9 mouse cellular contexts compared by ENCODE assay signal in the genomic region with DNA sequence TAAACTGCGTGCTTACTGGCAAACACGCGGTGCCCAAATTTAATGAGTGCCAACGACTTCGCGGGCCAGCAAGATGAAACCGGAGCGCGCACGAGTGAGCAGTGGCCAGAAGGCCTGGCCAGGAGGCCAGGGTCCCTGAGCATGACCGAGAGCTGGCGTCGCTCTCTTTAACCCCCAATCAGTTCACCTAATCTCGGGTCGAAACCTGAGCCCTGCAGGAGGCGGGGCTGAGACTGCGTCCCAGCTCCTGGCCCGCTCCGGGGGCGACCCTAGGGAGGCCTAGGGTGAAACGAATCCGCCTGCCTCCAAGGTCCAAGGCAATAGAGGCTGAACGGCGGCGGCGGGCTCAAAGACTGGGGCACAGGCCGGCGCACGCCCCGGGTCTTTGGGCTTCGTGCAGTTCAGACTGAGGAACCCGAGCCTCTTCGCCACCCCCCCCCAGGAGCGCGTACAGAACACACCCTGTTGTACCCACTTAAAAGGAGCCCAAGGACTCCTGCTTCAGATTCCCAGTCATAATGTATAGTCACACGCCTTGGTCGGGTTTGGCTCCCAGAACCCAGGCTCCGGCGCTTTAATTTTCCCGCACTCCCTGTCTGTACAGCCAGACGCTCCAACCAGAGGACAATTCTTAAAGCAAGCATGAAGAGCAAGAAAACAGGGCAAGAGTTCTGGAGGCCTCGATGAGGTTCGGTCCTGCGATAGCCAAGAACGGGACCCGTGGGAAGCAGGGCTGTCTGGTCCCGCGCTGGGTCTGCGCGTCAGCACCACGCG. TPM values are rescaled to one million over a fixed set of nuclear protein-coding genes. Genes with fewer than 3 reads are reported as not detected.
DNase-seq lines count a peak whose midpoint lies in the region; ATAC-seq lines count a peak whose summit lies in the region.
"Had no signal": no experiment of that assay in that cellular context is flagged by ENCODE, and none has a peak within 500 bp of the region (broad histone marks: within the 10 kb centered on the region; RNA-seq: fewer than 3 reads in every experiment).

No protein-coding gene starts in this region.

- H3K9ac ChIP-seq in heart, embryonic 12.5 days, result 0 out of 2 replicates have a peak overlapping the region, but pooled peaks have one; percentile 4
- H3K9ac ChIP-seq in limb, embryonic 13.5 days, result no peak overlapping the region
- no peak overlapping the region for H3K9ac ChIP-seq in neural tube, embryonic 11.5 days (ENCODE audit: low read length)

- H3K36me3 ChIP-seq in heart, embryonic 12.5 days, result no peaks in the 10 kb centered on the region
- no peaks in the 10 kb centered on the region for H3K36me3 ChIP-seq in limb, embryonic 13.5 days
- H3K36me3 ChIP-seq in neural tube, embryonic 11.5 days (ENCODE audit: control insufficient read depth, insufficient read depth, low read length), result no peaks in the 10 kb centered on the region

- peak overlapping the region; percentile 70 for H3K4me2 ChIP-seq in heart, embryonic 12.5 days
- peak overlapping the region; percentile 59 for H3K4me2 ChIP-seq in limb, embryonic 13.5 days (replicated peaks)
- H3K4me2 ChIP-seq in neural tube, embryonic 11.5 days (ENCODE audit: low read depth), result peak overlapping the region; percentile 17; the same call in 1 of the 2 replicates

- peaks cover 90% of the 10 kb centered on the region for H3K27me3 ChIP-seq in heart, embryonic 12.5 days (replicated peaks)
- peaks cover 96% of the 10 kb centered on the region for H3K27me3 ChIP-seq in limb, embryonic 13.5 days
- H3K27me3 ChIP-seq in neural tube, embryonic 11.5 days (ENCODE audit: control insufficient read depth, insufficient read depth, low read length), result peaks cover 92% of the 10 kb centered on the region

- intact Hi-C loops in heart, postnatal 25 days (cut with DNase I), result loop anchor here (5.0 kb wide), 1 partner anchor 1263 kb away; no protein-coding TSS in a partner anchor

- no peak overlapping the region for H3K27ac ChIP-seq in heart, embryonic 12.5 days (ENCODE audit: poor library complexity, severe bottlenecking)
- no peak overlapping the region for H3K27ac ChIP-seq in limb, embryonic 13.5 days
- H3K27ac ChIP-seq in neural tube, embryonic 11.5 days (ENCODE audit: low read depth, low read length), result no peak overlapping the region

- no peak; the same call in 1 of the 2 replicates for ATAC-seq in heart, embryonic 12.5 days (ENCODE audit: insufficient number of reproducible peaks, low FRiP score)
- ATAC-seq in limb, embryonic 13.5 days (ENCODE audit: low FRiP score, low read depth), result no peak
- no peak for ATAC-seq in neural tube, embryonic 11.5 days (ENCODE audit: insufficient read depth, low FRiP score, low TSS enrichment)

- H3K4me3 ChIP-seq in heart, embryonic 12.5 days, result peak overlapping the region; percentile 42
- H3K4me3 ChIP-seq in limb, embryonic 13.5 days, result peak overlapping the region; percentile 33
- 0 out of 2 replicates have a peak overlapping the region, but pooled peaks have one; percentile 10 for H3K4me3 ChIP-seq in neural tube, embryonic 11.5 days (ENCODE audit: low read depth, low read length)

- peak; percentile 84 for DNase-seq in heart, adult 11 months
- no peak for DNase-seq in heart, postnatal 25 days (ENCODE audit: low spot score)
- DNase-seq in Muller cell, postnatal 12 days (ENCODE audit: inconsistent ontology term), result peak; percentile 31
- DNase-seq in neural tube, embryonic 11.5 days (ENCODE audit: low spot score), result peak; percentile 47
- no peak for DNase-seq in left cerebral cortex, adult 11 months (ENCODE audit: low spot score)
- DNase-seq in gastrocnemius, adult 8-10 months (ENCODE audit: low spot score in 2 of 2), result no peak

- no peaks in the 10 kb centered on the region for H3K9me3 ChIP-seq in heart, embryonic 12.5 days (replicated peaks)
- no peaks in the 10 kb centered on the region for H3K9me3 ChIP-seq in limb, embryonic 13.5 days
- no peaks in the 10 kb centered on the region for H3K9me3 ChIP-seq in neural tube, embryonic 11.5 days (ENCODE audit: control insufficient read depth, low read length)

- H3K4me1 ChIP-seq in heart, embryonic 12.5 days (replicated peaks), result peaks cover 57% of the 10 kb centered on the region
- peaks cover 51% of the 10 kb centered on the region for H3K4me1 ChIP-seq in limb, embryonic 13.5 days
- peaks cover 23% of the 10 kb centered on the region for H3K4me1 ChIP-seq in neural tube, embryonic 11.5 days (ENCODE audit: control insufficient read depth, insufficient read depth, low read length)

- WGBS in heart, embryonic 12.5 days, result under 1% methylated on average over 52 of the region's 52 CpGs
- WGBS in limb, embryonic 13.5 days, result under 1% methylated on average over 52 of the region's 52 CpGs
- under 1% methylated on average over 52 of the region's 52 CpGs for WGBS in neural tube, embryonic 11.5 days

RNA-seq across cellular contexts. Expression of a gene that starts 1.0 kb away (rescaled TPM):
- total RNA-seq in heart, postnatal 25 days (2021), result not detected
- 0.08 TPM in 1 of 2 replicates, not detected in the other for polyA plus RNA-seq in heart, embryonic 12.5 days (2016; fragmentation: Nextera tagmentation; extraction: Ambion mirVana)
- polyA plus RNA-seq in limb, embryonic 13.5 days (2015; fragmentation: Nextera tagmentation; extraction: Ambion mirVana), result 0.08 and 0.09 TPM in 2 replicates
- polyA plus RNA-seq in neural tube, embryonic 11.5 days (2014; fragmentation: Nextera tagmentation; extraction: Ambion mirVana), result not detected in 2 replicates
- total RNA-seq in gastrocnemius, adult 8-10 months (2022), result not detected
- total RNA-seq: MEL had no signal

Comparison
In these comparisons a context has a peak if more than half of its experiments do, and no peak if none do; other contexts are left out.
1. DNase-seq: peak in heart, adult 11 months (single experiment), Muller cell, postnatal 12 days (single experiment) and neural tube, embryonic 11.5 days (single experiment); none in heart, postnatal 25 days (single experiment), left cerebral cortex, adult 11 months (single experiment) and gastrocnemius, adult 8-10 months (0 of 2).
2. H3K4me2 ChIP-seq: peak in every context shown above with its lines; median percentile 70 in heart, embryonic 12.5 days; 59 in limb, embryonic 13.5 days; 17 in neural tube, embryonic 11.5 days.
3. Peak in every context shown above with its lines, with median percentiles within 50 percentile points of each other: H3K4me3 ChIP-seq.